Mouse (Mus musculus) right cerebral cortex, postnatal 14 days (tissue): ENCODE measurements around the gene Grid2ip.

Source experiments
- DNase-seq: peaks from one replicate; pipeline ENCODE4 v3.0.0; 2022

Grid2ip gene

GRCm38 (mm10) chr5:143421484-143421883 lies 64.3 kb downstream of the Grid2ip start:
- DNase-seq, result no peak

- no peak for DNase-seq
Measured at GRCm38 (mm10) chr5:143422990-143423389, 65.9 kb downstream of the Grid2ip start.

GRCm38 (mm10) chr5:143423899-143424519 lies 66.9 kb downstream of the Grid2ip start:
- peak; percentile 34 for DNase-seq

GRCm38 (mm10) chr5:143434421-143434820 lies 77.3 kb downstream of the Grid2ip start:
- DNase-seq, result peak; percentile 59

GRCm38 (mm10) chr5:143441298-143441697 lies 84.2 kb downstream of the Grid2ip start:
- DNase-seq, result no peak

GRCm38 (mm10) chr5:143441753-143442152 lies 84.6 kb downstream of the Grid2ip start:
- no peak for DNase-seq
